Mouse (Mus musculus): ENCODE measurements around the gene Agpat1.

Agpat1 gene

GRCm38 (mm10) chr17:34606186-34607039 is 2.4 kb downstream of the Agpat1 start:
- peak; percentile 59 for DNase-seq

- peak; percentile 72 for DNase-seq
Measured at GRCm38 (mm10) chr17:34607997-34608396, 3.9 kb downstream of the Agpat1 start.

GRCm38 (mm10) chr17:34611050-34611449 is 7.0 kb downstream of the Agpat1 start:
- DNase-seq = no peak

GRCm38 (mm10) chr17:34613054-34613645 is 9.1 kb downstream of the Agpat1 start:
- no peak for DNase-seq

GRCm38 (mm10) chr17:34613830-34614229 is 9.8 kb downstream of the Agpat1 start:
- no peak for DNase-seq

- no peak for DNase-seq
Measured at GRCm38 (mm10) chr17:34615871-34616270, 11.8 kb downstream of the Agpat1 start, which contains the start of gene Egfl8. Egfl8 (minus strand) TSS chr17:34615971.

GRCm38 (mm10) chr17:34618999-34619398 is 14.9 kb downstream of the Agpat1 start:
- peak; percentile 77 for DNase-seq

- no peak for DNase-seq
Measured at GRCm38 (mm10) chr17:34621006-34621405, 16.9 kb downstream of the Agpat1 start.

- DNase-seq = no peak
Measured at GRCm38 (mm10) chr17:34623161-34623560, 19.1 kb downstream of the Agpat1 start.

GRCm38 (mm10) chr17:34624981-34625380 is 20.9 kb downstream of the Agpat1 start:
- DNase-seq = no peak

- peak; percentile 68 for DNase-seq
Measured at GRCm38 (mm10) chr17:34626062-34626772, 22.2 kb downstream of the Agpat1 start.

GRCm38 (mm10) chr17:34626773-34627092 is 22.7 kb downstream of the Agpat1 start:
- no peak for DNase-seq

GRCm38 (mm10) chr17:34627093-34627942 is 23.3 kb downstream of the Agpat1 start:
- peak; percentile 91 for DNase-seq

GRCm38 (mm10) chr17:34627943-34628643 is 24.0 kb downstream of the Agpat1 start, which contains the start of gene Ppt2:
Ppt2 (minus strand) TSS chr17:34628510.
- peak; percentile 85 for DNase-seq

- no peak for DNase-seq
Measured at GRCm38 (mm10) chr17:34628644-34628967, 24.5 kb downstream of the Agpat1 start.

GRCm38 (mm10) chr17:34629221-34629751 is 25.2 kb downstream of the Agpat1 start, which contains the start of gene Prrt1:
Prrt1 (plus strand) TSS chr17:34629533.
- DNase-seq = peak; percentile 82

GRCm38 (mm10) chr17:34629796-34630603 is 25.9 kb downstream of the Agpat1 start:
- DNase-seq = peak; percentile 86

- peak; percentile 68 for DNase-seq
Measured at GRCm38 (mm10) chr17:34630761-34631301, 26.8 kb downstream of the Agpat1 start.

GRCm38 (mm10) chr17:34631647-34632046 is 27.6 kb downstream of the Agpat1 start:
- peak; percentile 77 for DNase-seq

GRCm38 (mm10) chr17:34632261-34632691 is 28.2 kb downstream of the Agpat1 start:
- DNase-seq = peak; percentile 93
